Mouse (Mus musculus) ES-E14 (cell line): ENCODE data around the gene Zfand3. TPM values are rescaled to one million over a fixed set of nuclear protein-coding genes. Genes with fewer than 3 reads are reported as not detected.

Experiments used
- DNase-seq: peaks from one replicate; pipeline ENCODE4 v3.0.0-alpha.2; 2013; ENCODE audit warnings: low read depth, low spot score
- H3K27ac ChIP-seq: 2 replicates; pipeline ENCODE4 v1.5.1; 2012; ENCODE audit warnings: low read depth, mild to moderate bottlenecking, low read length, moderate library complexity, mixed read lengths; ENCODE audit not compliant: poor library complexity, insufficient read depth, severe bottlenecking
- H3K36me3 ChIP-seq: 2 replicates; pipeline ENCODE4 v1.6.1; 2012; ENCODE audit warnings: mild to moderate bottlenecking, low read length, moderate library complexity, mixed read lengths; ENCODE audit not compliant: control insufficient read depth, poor library complexity, insufficient read depth, severe bottlenecking
- H3K4me1 ChIP-seq, 2 experiments: fragments of 150-350 bp in 1 of 2; sonication (generic) in 1 of 2; 2 replicates each; pipeline ENCODE4 v1.6.1; 2012; ENCODE audit warnings: low read length in 2 of 2, mild to moderate bottlenecking in 1 of 2, mixed read lengths in 1 of 2; ENCODE audit not compliant: control insufficient read depth in 2 of 2, insufficient read depth in 2 of 2, poor library complexity in 1 of 2
- H3K4me3 ChIP-seq, 2 experiments: fragments of 150-350 bp in 1 of 2; sonication (generic) in 1 of 2; 2 replicates each; pipeline ENCODE4 v1.5.1; 2012; ENCODE audit warnings: low read length in 2 of 2, low read depth in 1 of 2, mild to moderate bottlenecking in 1 of 2, mixed read lengths in 1 of 2; ENCODE audit not compliant: insufficient read depth in 1 of 2, poor library complexity in 1 of 2, severe bottlenecking in 1 of 2
- H3K9ac ChIP-seq: 2 replicates; pipeline ENCODE4 v1.6.1; 2012; ENCODE audit warnings: low read depth, mild to moderate bottlenecking, low read length, mixed read lengths; ENCODE audit not compliant: poor library complexity, insufficient read depth, severe bottlenecking
- H3K9me3 ChIP-seq: fragments of 150-350 bp; sonication (generic); 2 replicates; pipeline ENCODE4 v1.6.1; 2012; ENCODE audit warnings: low read depth, mild to moderate bottlenecking, low read length; ENCODE audit not compliant: control insufficient read depth, insufficient read depth
- CHD2 ChIP-seq: IDR thresholded peaks from 2 replicates; pipeline ENCODE4 v1.6.1; 2014; ENCODE audit warnings: mild to moderate bottlenecking, low read depth, low read length, inconsistent platforms
- HCFC1 ChIP-seq: IDR thresholded peaks from 2 replicates; pipeline ENCODE4 v1.6.1; 2012; ENCODE audit warnings: low read length, inconsistent platforms, borderline replicate concordance; ENCODE audit not compliant: insufficient read depth
- MAFK ChIP-seq: IDR thresholded peaks from 2 replicates; pipeline ENCODE4 v1.6.1; 2014; ENCODE audit warnings: mild to moderate bottlenecking, low read depth, low read length, inconsistent platforms; ENCODE audit not compliant: insufficient read depth
- ZC3H11A ChIP-seq: IDR thresholded peaks from 2 replicates; pipeline ENCODE4 v1.6.1; 2012; ENCODE audit warnings: low read depth, mild to moderate bottlenecking, inconsistent platforms, low read length, borderline replicate concordance
- ZNF384 ChIP-seq: IDR thresholded peaks from 2 replicates; pipeline ENCODE4 v1.6.1; 2012; ENCODE audit warnings: low read depth, low read length, inconsistent platforms
- in situ Hi-C, 2 experiments: fragments of 600-800 bp; cut with MboI; formaldehyde crosslinking; loops; one replicate each; pipeline ENCODE4 v1.15.1; 2025; ENCODE audit warnings: low sequenced_read_pairs in 2 of 2, inconsistent platforms in 1 of 2; ENCODE audit not compliant: unreplicated experiment in 2 of 2
- total RNA-seq: library from RNA; depleted of rRNA; stranded (reverse); fragments of 300-350 nt; gene quantifications from 2 replicates; pipeline ENCODE4 v1.2.3, GENCODE M21; 2012

Zfand3 gene
- total RNA-seq, 1 experiment, result 43.3 TPM

GRCm38 (mm10) chr17:30024651-30025050, 20.1 kb downstream of the Zfand3 start:
- Histone ChIP-seq H3K9ac (no peak overlapping the region), H3K4me1 (peaks cover 0 to 5% of the 10 kb centered on the region in 2 experiments; a peak in 2 of 4 replicates), H3K4me3 (no peak overlapping the region), H3K36me3 (no peaks in the 10 kb centered on the region), H3K9me3 (no peaks in the 10 kb centered on the region), H3K27ac (no peak overlapping the region)
- peak; percentile 48 for DNase-seq
- TF ChIP-seq ZNF384, result 0 out of 2 replicates have a peak, but pooled peaks have one; percentile 25
- TF ChIP-seq CHD2, result no peak
- in situ Hi-C loops, result no loop called here

- Histone ChIP-seq H3K4me1 (peaks cover 0 to 5% of the 10 kb centered on the region in 2 experiments; a peak in 2 of 4 replicates), H3K36me3 (no peaks in the 10 kb centered on the region), H3K9ac (no peak overlapping the region), H3K9me3 (no peaks in the 10 kb centered on the region), H3K27ac (no peak overlapping the region), H3K4me3 (no peak overlapping the region)
- TF ChIP-seq MAFK, result no peak
- TF ChIP-seq ZNF384, result no peak
- in situ Hi-C loops, result no loop called here
- DNase-seq, result no peak
These were observed 22.1 kb downstream of the Zfand3 start for GRCm38 (mm10) chr17:30026617-30027016.

DNA sequence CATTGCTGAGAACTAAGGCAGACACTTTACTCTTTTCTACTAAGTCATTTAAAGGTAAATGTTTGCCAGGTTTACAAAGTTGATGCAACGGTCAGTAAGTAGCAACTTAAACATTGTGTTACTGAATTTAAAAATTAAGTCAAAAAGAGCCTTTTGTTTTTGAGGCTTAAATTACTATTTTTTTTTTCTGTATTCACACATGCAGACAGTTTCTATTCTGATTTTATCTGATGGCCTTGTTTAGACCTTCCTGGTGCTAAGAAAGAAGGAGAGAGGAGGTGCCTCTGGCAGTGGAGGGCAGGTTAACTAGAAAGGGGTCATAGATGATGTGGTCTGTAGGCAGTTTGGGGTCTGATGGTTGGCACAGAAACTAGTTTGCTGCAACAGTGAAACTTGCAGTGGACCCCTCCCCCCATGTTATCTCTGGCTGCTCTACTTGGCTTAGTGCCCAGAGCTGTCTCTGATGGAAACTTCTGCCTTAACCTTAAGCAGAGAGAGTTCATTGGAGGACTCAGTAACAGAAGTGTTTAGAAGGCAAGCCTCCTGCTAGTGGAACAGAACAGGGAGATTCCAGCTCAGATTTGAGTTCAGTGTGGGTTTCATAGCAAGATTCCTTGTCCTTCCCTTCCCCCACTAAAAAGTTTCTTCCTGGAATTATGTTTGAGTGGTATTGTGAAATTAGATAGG, 23.0 kb downstream of the Zfand3 start:
- no peak for TF ChIP-seq CHD2
- no peak for TF ChIP-seq ZC3H11A
- TF ChIP-seq HCFC1, result no peak
- no peak for TF ChIP-seq MAFK
- TF ChIP-seq ZNF384, result no peak
- Histone ChIP-seq H3K4me1 (peaks cover 0 to 5% of the 10 kb centered on the region in 2 experiments; a peak in 2 of 4 replicates), H3K36me3 (no peaks in the 10 kb centered on the region), H3K9ac (no peak overlapping the region), H3K9me3 (no peaks in the 10 kb centered on the region), H3K27ac (no peak overlapping the region), H3K4me3 (no peak overlapping the region)
- no peak for DNase-seq
- in situ Hi-C loops, result no loop called here

- Histone ChIP-seq H3K27ac (no peak overlapping the region), H3K9ac (no peak overlapping the region), H3K9me3 (no peaks in the 10 kb centered on the region), H3K4me1 (peaks cover 0 to 11% of the 10 kb centered on the region in 2 experiments; a peak in 2 of 4 replicates), H3K4me3 (no peak overlapping the region), H3K36me3 (no peaks in the 10 kb centered on the region; the same call in 1 of the 2 replicates)
- TF ChIP-seq CHD2, result no peak
- no peak for TF ChIP-seq ZNF384
- TF ChIP-seq ZC3H11A, result no peak
- no peak for TF ChIP-seq HCFC1
- in situ Hi-C loops, result no loop called here
- DNase-seq, result no peak
These were observed 25.2 kb downstream of the Zfand3 start for GRCm38 (mm10) chr17:30029633-30030226.
